In genomic region chr14:32784130-32784747, GRCm38 (mm10) we compare ENCODE assay signal across 14 mouse cellular contexts. TPM values are rescaled to one million over a fixed set of nuclear protein-coding genes. Genes with fewer than 3 reads are reported as not detected.
DNase-seq lines count a peak whose midpoint lies in the region; ATAC-seq and TF ChIP-seq lines count a peak whose summit lies in the region.
"Had no signal": no experiment of that assay in that cellular context is flagged by ENCODE, and none has a peak within 500 bp of the region (broad histone marks: within the 10 kb centered on the region; RNA-seq: fewer than 3 reads in every experiment).

No protein-coding gene starts in this region.

- TF ChIP-seq POLR2A in cerebellum, adult 2 months (IDR thresholded peaks at IDR 0.05; ENCODE audit: borderline replicate concordance, insufficient read depth, low read length): no peak

- 65% methylated on average over 12 of the region's 12 CpGs for WGBS in cerebellum, adult 2 months

- H3K27ac ChIP-seq in cerebellum, adult 2 months (ENCODE audit: insufficient read depth, low read length): no peak overlapping the region

- no peaks in the 10 kb centered on the region for H3K4me1 ChIP-seq in cerebellum, adult 2 months (ENCODE audit: control insufficient read depth, insufficient read depth, low read length)

- ATAC-seq in CD4-positive, CD25-positive, alpha-beta regulatory T cell, adult 4 months: peak; percentile 80
- ATAC-seq in megakaryocyte-erythroid progenitor cell, adult 5-6 weeks (replicated peaks; ENCODE audit: low FRiP score, low TSS enrichment, poor library complexity, severe bottlenecking): 0 out of 2 replicates have a peak, but pooled peaks have one; percentile 50
- ATAC-seq: hindbrain, embryonic 16.5 days; Patski had no signal

- no peaks in the 10 kb centered on the region for H3K27me3 ChIP-seq in cerebellum, adult 2 months (ENCODE audit: control insufficient read depth, insufficient read depth, low read length)

- no peak overlapping the region for H3K4me3 ChIP-seq in cerebellum, adult 2 months (replicated peaks; ENCODE audit: insufficient read depth, low read depth, low read length)
- H3K4me3 ChIP-seq: myocyte had no signal

- no peak for TF ChIP-seq CTCF in cerebellum, adult 2 months (IDR thresholded peaks at IDR 0.05; ENCODE audit: borderline replicate concordance, insufficient read depth, low read depth, low read length)

- peak; percentile 8 for DNase-seq in layer of hippocampus, adult 9-11 months
- no peak for DNase-seq in layer of hippocampus, adult 8-10 months (ENCODE audit: low spot score in 2 of 2)
- peak; percentile 7 to 16 for DNase-seq in adrenal gland, postnatal 36 days
- no peak for DNase-seq in cerebellum, adult 2 months
- no peak for DNase-seq in right cerebral cortex, postnatal 36 days (ENCODE audit: low spot score in 2 of 2)
- DNase-seq: embryo, embryonic 11 days; gastrocnemius, postnatal 10 days had no signal

RNA-seq across cellular contexts. Expression of gene Tmem273, which starts 1.5 kb away (rescaled TPM):
- 1 to 10 TPM in 2 of 4 experiments, under 1 TPM in 1, not detected in 1; 0.72 to 2.2 (median 1.6) TPM for total RNA-seq in layer of hippocampus, adult 8-10 months (2022)
- polyA plus RNA-seq in CD4-positive, CD25-positive, alpha-beta regulatory T cell, adult 4 months (2017; shearing (Covaris generic)): 1 to 10 TPM; 3.7 to 4.9 TPM
- 1 to 10 TPM; 3.9 to 5.2 TPM for total RNA-seq in adrenal gland, postnatal 36 days (2021)
- total RNA-seq in megakaryocyte-erythroid progenitor cell, adult 5-6 weeks (2014; fragmentation: Nextera tagmentation): not detected in 2 replicates
- not detected in 2 replicates for total RNA-seq in megakaryocyte-erythroid progenitor cell, adult 5-6 weeks (2017)
- polyA plus RNA-seq in cerebellum, adult 2 months (2012; rRNA removed): 0.54 and 0.59 TPM in 2 replicates
- polyA plus RNA-seq: Patski had no signal

RNA-seq across cellular contexts. Expression of gene Fam170b, which starts 49.5 kb away (rescaled TPM):
- total RNA-seq in layer of hippocampus, adult 8-10 months (2022): not detected
- polyA plus RNA-seq in CD4-positive, CD25-positive, alpha-beta regulatory T cell, adult 4 months (2017; shearing (Covaris generic)): not detected
- under 1 TPM; 0.33 to 0.36 TPM for total RNA-seq in adrenal gland, postnatal 36 days (2021)
- not detected in 2 replicates for total RNA-seq in megakaryocyte-erythroid progenitor cell, adult 5-6 weeks (2014; fragmentation: Nextera tagmentation)
- not detected in 2 replicates for total RNA-seq in megakaryocyte-erythroid progenitor cell, adult 5-6 weeks (2017)
- not detected in 2 replicates for polyA plus RNA-seq in cerebellum, adult 2 months (2012; rRNA removed)
- total RNA-seq: gastrocnemius, postnatal 10 days had no signal
- polyA plus RNA-seq: hindbrain, embryonic 16.5 days; large intestine, adult 2 months; limb, embryonic 11.5 days; myocyte; Patski had no signal

Comparison
In these comparisons a context has a peak if more than half of its experiments do, and no peak if none do; other contexts are left out.
1. DNase-seq: peak in layer of hippocampus, adult 9-11 months (single experiment) and adrenal gland, postnatal 36 days (2 of 2); none in layer of hippocampus, adult 8-10 months (0 of 2), cerebellum, adult 2 months (0 of 2) and right cerebral cortex, postnatal 36 days (0 of 2).